ENCODE assay signal across 17 mouse cellular contexts in the genomic region with DNA sequence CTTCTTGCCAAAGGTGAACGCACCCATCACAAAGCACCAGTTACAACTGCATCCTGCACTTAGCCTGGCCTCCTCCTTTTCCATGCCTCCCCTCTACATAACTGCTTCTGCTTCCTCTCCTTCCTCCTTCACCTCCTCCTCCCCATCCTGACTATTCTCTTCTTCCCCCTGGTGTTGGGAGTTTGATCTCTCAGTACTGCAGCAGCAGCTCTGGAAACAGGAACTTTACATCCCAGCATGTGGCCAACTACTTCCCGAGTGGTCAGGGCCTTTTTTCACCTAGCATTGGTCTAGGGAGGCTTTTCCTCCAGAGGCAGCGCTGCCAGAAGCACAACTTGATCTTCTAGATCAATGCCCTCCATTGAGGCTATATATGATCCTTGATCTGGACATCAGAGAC.
"Had no signal": no experiment of that assay in that cellular context is flagged by ENCODE, and none has a peak within 500 bp of the region (broad histone marks: within the 10 kb centered on the region; RNA-seq: fewer than 3 reads in every experiment).

No protein-coding gene starts in this region.

- DNase-seq: gastrocnemius, adult 2 months; gastrocnemius, postnatal 10 days; gastrocnemius, postnatal 25 days; heart, adult 2 months; heart, postnatal 14 days; heart, postnatal 36 days; kidney, adult 11 months; kidney, adult 2 months; kidney, adult 9 months; kidney, postnatal 14 days; kidney, postnatal 36 days; layer of hippocampus, adult 9-11 months; layer of hippocampus, postnatal 36 days; left cerebral cortex, postnatal 4 days had no signal

- ATAC-seq: hindbrain, postnatal 0 days; intestine, embryonic 16.5 days; liver, embryonic 12.5 days had no signal
